Mouse (Mus musculus) lung, embryonic 16.5 days (tissue): ENCODE measurements around the gene Slc44a4. TPM values are rescaled to one million over a fixed set of nuclear protein-coding genes. Genes with fewer than 3 reads are reported as not detected.

ENCODE experiments used
- ATAC-seq: fragments of 200-750 bp; cut with Nextera tagmentation; 2 replicates; pipeline ENCODE4 v1.8.0; 2017; ENCODE audit warnings: low read depth, mild to moderate bottlenecking, moderate library complexity
- H3K27ac ChIP-seq: fragments of 300-500 bp; sonication (generic); 2 replicates; pipeline ENCODE4 v1.5.1; 2014; ENCODE audit warnings: mild to moderate bottlenecking, control low read depth, low read length
- H3K27me3 ChIP-seq: fragments of 300-500 bp; sonication (generic); 2 replicates; pipeline ENCODE4 v1.6.1; 2014; ENCODE audit warnings: low read depth, low read length, mixed read lengths; ENCODE audit not compliant: control insufficient read depth, insufficient read depth
- H3K36me3 ChIP-seq: fragments of 300-500 bp; sonication (generic); 2 replicates; pipeline ENCODE4 v1.6.1; 2014; ENCODE audit warnings: low read length; ENCODE audit not compliant: control insufficient read depth, insufficient read depth
- H3K4me1 ChIP-seq: fragments of 300-500 bp; sonication (generic); replicated peaks from 2 replicates; pipeline ENCODE4 v1.6.1; 2014; ENCODE audit warnings: low read length, mixed read lengths; ENCODE audit not compliant: control insufficient read depth, insufficient read depth
- H3K4me2 ChIP-seq: fragments of 300-500 bp; sonication (generic); 2 replicates; pipeline ENCODE4 v1.6.1; 2014; ENCODE audit warnings: low read depth, low read length, control low read depth
- H3K4me3 ChIP-seq: fragments of 300-500 bp; sonication (generic); 2 replicates; pipeline ENCODE4 v1.5.1; 2014; ENCODE audit warnings: mild to moderate bottlenecking, low read length, control low read depth
- H3K9ac ChIP-seq: fragments of 300-500 bp; sonication (generic); 2 replicates; pipeline ENCODE4 v1.6.1; 2014; ENCODE audit warnings: low read length, control low read depth
- H3K9me3 ChIP-seq: fragments of 300-500 bp; sonication (generic); 2 replicates; pipeline ENCODE4 v1.6.1; 2016; ENCODE audit warnings: low read length; ENCODE audit not compliant: control insufficient read depth
- WGBS: fragments of 180-500 bp; shearing (Covaris S2); extraction: QIAGEN DNeasy Blood & Tissue Kit; methylation state at CpG from one replicate; pipeline ENCODE4 v1.1.7; 2014; 5-methylcytosine and 5-hydroxymethylcytosine counted together
- polyA plus RNA-seq: library from polyadenylated mRNA; unstranded; fragments of >200 nt; fragmentation: Nextera tagmentation; extraction: Ambion mirVana; gene quantifications from 2 replicates; pipeline ENCODE4 v1.2.1, GENCODE M21; 2015

Gene Slc44a4
- polyA plus RNA-seq, 1 experiment from 2014 or later: 1.5 TPM

DNA sequence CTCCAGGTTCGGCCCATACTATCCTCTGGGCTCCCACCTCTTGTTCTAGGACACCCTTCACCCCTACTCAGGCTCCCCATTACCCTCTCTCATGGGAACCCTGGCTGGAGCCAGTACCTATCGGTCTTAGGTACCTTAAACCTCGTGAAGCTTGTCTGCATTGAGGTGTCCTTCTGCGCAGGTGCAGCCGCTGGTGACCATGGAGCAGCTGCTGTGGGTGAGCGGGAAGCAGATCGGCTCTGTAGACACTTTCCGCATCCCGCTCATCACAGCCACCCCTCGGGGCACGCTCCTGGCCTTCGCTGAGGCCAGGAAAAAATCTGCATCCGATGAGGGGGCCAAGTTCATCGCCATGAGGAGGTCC is 17.5 kb downstream of the Slc44a4 start:
- peaks cover 10% of the 10 kb centered on the region for H3K4me1 ChIP-seq
- peak; percentile 6; the same call in 1 of the 2 replicates for ATAC-seq
- H3K4me3 ChIP-seq: peak overlapping the region; percentile 64
- peak overlapping the region; percentile 80 for H3K4me2 ChIP-seq
- H3K27me3 ChIP-seq: no peaks in the 10 kb centered on the region
- no peaks in the 10 kb centered on the region for H3K9me3 ChIP-seq
- H3K9ac ChIP-seq: peak overlapping the region; percentile 71
- 11% methylated on average over 14 of the region's 14 CpGs for WGBS
- no peaks in the 10 kb centered on the region for H3K36me3 ChIP-seq
- no peak overlapping the region for H3K27ac ChIP-seq

GRCm38 (mm10) chr17:34932287-34932686 is 18.0 kb downstream of the Slc44a4 start:
- H3K4me3 ChIP-seq: peak overlapping the region; percentile 64
- H3K36me3 ChIP-seq: no peaks in the 10 kb centered on the region
- ATAC-seq: no peak
- peaks cover 10% of the 10 kb centered on the region for H3K4me1 ChIP-seq
- peak overlapping the region; percentile 71 for H3K9ac ChIP-seq
- peak overlapping the region; percentile 80 for H3K4me2 ChIP-seq
- no peaks in the 10 kb centered on the region for H3K9me3 ChIP-seq
- no peak overlapping the region for H3K27ac ChIP-seq
- H3K27me3 ChIP-seq: no peaks in the 10 kb centered on the region
- WGBS: 57% methylated on average over 8 of the region's 8 CpGs

GRCm38 (mm10) chr17:34934031-34934430 is 19.8 kb downstream of the Slc44a4 start:
- Histone ChIP-seq H3K4me3 (no peak overlapping the region), H3K36me3 (no peaks in the 10 kb centered on the region), H3K9ac (no peak overlapping the region), H3K4me2 (no peak overlapping the region), H3K9me3 (no peaks in the 10 kb centered on the region), H3K27ac (no peak overlapping the region), H3K4me1 (peaks cover 7% of the 10 kb centered on the region), H3K27me3 (no peaks in the 10 kb centered on the region)
- 76% methylated on average over 24 of the region's 24 CpGs for WGBS
- no peak for ATAC-seq

GRCm38 (mm10) chr17:34934830-34935229 is 20.6 kb downstream of the Slc44a4 start:
- Histone ChIP-seq H3K36me3 (no peaks in the 10 kb centered on the region), H3K9ac (no peak overlapping the region), H3K9me3 (no peaks in the 10 kb centered on the region), H3K4me3 (no peak overlapping the region), H3K4me1 (peaks cover 7% of the 10 kb centered on the region), H3K27ac (no peak overlapping the region), H3K4me2 (no peak overlapping the region), H3K27me3 (no peaks in the 10 kb centered on the region)
- no peak for ATAC-seq
- WGBS: 37% methylated on average over 8 of the region's 8 CpGs

DNA sequence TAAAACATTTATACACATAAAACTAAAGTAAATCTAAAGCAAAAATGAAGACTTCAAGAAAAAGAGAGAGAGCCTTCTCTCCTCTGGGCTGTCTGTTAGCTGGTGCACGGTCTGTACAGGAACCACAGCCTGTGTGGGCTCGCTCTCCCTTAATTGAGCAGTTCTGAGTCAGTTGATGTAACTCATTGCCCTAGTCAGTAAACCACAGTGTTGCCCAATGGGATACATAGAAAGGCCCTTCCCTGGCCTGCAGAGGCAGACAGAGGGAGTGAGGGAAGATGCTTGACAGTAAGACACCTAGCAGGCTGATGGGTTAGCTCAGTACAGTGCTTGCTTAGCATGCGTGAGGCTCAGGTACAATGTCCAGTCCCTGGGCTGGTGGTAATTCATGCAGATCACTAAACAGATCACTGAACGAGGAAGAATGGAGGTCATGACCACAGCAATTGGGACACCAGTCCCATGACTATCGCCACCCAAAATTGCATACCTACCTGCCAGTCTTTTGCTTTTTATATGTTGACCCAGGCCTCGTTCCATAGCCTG is 23.8 kb downstream of the Slc44a4 start:
- 79% methylated on average over 6 of the region's 6 CpGs for WGBS
- Histone ChIP-seq H3K27ac (no peak overlapping the region), H3K36me3 (no peaks in the 10 kb centered on the region), H3K9me3 (no peaks in the 10 kb centered on the region), H3K4me3 (no peak overlapping the region), H3K9ac (no peak overlapping the region), H3K4me2 (no peak overlapping the region), H3K27me3 (no peaks in the 10 kb centered on the region), H3K4me1 (peaks cover 5% of the 10 kb centered on the region)
- no peak for ATAC-seq

DNA sequence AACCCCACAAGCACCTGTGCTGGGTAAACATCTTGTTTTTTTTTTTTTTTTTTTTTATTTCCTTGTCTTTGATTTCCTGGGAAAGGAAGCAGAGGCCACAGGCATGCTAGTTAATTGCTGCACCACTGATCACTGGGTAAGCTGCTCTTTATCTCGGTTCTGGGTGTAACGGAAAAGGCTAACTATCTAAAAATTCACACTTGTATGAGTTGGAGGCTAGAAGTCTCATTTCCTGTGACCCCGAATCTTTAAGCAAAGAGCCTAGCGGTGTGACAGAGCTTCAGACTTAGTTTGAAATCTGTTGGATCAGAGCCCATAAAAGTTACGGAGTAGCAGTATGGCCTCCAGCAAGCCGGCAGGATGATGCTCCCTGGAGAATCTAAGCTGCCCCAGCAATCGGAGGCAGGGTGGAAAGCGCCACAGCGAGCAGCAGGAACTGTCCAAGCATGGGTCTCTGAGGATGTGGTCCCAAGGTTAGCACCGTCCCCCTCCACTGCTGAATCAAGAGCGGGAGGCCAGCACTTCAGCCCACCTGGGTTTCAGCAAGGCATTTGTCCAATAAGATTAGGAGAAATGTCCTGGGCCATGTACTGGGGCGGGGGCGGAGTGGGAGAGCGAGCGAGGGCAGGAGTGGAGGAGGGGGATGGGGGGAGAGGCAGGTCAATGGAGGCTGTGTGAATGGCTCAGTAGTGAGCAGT is 27.2 kb downstream of the Slc44a4 start:
- Histone ChIP-seq H3K9ac (peak overlapping the region; percentile 54), H3K27ac (no peak overlapping the region; the same call in 1 of the 2 replicates), H3K4me2 (peak overlapping the region; percentile 55), H3K4me3 (peak overlapping the region; percentile 22), H3K9me3 (no peaks in the 10 kb centered on the region), H3K36me3 (no peaks in the 10 kb centered on the region), H3K4me1 (peaks cover 5% of the 10 kb centered on the region), H3K27me3 (no peaks in the 10 kb centered on the region)
- ATAC-seq: peak; percentile 62
- 4% methylated on average over 15 of the region's 15 CpGs for WGBS

DNA sequence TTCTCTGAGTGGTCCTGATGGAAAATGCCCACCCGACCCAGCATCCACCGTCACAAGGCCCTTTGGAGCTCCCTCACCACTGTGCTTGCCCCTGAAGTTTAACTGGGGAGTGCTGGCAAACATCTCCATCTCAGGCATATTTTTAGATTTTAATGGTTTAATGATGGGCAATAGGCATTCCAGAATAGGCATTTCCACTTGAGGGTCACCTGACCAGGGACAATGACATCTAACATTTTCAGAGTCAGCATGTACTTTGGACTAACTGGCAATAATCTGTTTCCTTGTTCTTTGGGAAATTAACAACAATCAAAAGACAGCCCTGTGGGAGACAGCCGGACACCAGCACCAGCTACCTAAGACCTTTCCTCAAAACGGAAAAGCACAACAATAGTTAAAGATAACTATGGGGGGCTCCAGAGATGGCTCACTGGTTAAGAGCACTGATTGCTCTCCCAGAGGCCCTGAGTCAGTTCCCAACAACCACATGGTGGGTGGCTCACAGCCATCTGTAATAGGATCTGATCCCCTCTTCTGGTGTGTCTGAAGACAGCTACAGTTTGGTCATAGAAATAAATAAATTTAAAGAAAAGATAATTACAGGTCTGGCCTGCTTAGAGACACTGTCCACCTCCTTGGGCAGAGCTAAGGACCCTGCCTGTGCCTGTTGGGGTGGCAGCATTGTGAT is 29.0 kb downstream of the Slc44a4 start:
- Histone ChIP-seq H3K27ac (no peak overlapping the region), H3K9ac (no peak overlapping the region), H3K4me3 (no peak overlapping the region), H3K36me3 (no peaks in the 10 kb centered on the region), H3K4me1 (peaks cover 5% of the 10 kb centered on the region), H3K27me3 (no peaks in the 10 kb centered on the region), H3K4me2 (no peak overlapping the region), H3K9me3 (no peaks in the 10 kb centered on the region)
- ATAC-seq: no peak
- 81% methylated on average over 4 of the region's 4 CpGs for WGBS

- Histone ChIP-seq H3K27ac (no peak overlapping the region), H3K9ac (no peak overlapping the region), H3K4me3 (no peak overlapping the region), H3K27me3 (no peaks in the 10 kb centered on the region), H3K4me2 (no peak overlapping the region), H3K36me3 (peaks cover under 1% of the 10 kb centered on the region; the same call in 1 of the 2 replicates), H3K9me3 (no peaks in the 10 kb centered on the region), H3K4me1 (peaks cover 5% of the 10 kb centered on the region)
- no peak for ATAC-seq
Observed at GRCm38 (mm10) chr17:34944362-34944761, 30.1 kb downstream of the Slc44a4 start.

DNA sequence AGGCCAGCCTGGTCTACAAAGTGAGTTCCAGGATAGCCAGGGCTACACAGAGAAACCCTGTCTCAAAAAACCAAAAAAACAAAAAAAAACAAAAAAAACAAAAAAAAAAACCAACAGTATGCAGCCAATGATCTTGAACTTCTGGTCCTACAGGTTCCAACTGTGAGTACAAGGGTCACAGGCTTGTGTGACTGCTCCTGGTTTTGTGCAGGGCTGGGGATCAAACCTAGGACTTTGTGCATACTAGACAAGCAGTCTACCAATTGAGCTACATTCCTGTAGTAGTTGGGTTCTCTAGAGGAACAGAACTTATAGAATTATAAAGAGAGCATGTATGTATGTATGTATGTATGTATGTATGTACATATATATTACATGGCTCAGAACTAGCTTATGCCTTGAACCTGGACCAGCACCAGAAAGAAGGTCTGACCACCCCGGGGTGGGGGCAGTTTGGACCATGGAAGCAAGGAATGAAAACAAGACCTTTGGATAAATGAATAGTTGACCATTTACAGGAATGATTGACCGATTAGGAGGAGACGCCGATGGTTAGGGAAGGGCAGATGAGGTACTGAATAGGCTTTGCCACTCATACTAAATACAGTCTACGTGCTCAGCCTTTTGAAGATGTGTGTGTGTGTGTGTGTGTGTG is 32.3 kb downstream of the Slc44a4 start:
- WGBS: 86% methylated on average over 5 of the region's 5 CpGs

More for the DNA sequence above, 32.3 kb downstream of the Slc44a4 start:
- Histone ChIP-seq H3K36me3 (peaks cover 14% of the 10 kb centered on the region; the same call in 1 of the 2 replicates), H3K4me2 (no peak overlapping the region), H3K27ac (no peak overlapping the region), H3K9ac (no peak overlapping the region), H3K9me3 (no peaks in the 10 kb centered on the region), H3K4me3 (no peak overlapping the region), H3K27me3 (no peaks in the 10 kb centered on the region), H3K4me1 (peaks cover 17% of the 10 kb centered on the region)
- no peak for ATAC-seq
